Mouse (Mus musculus) brain, embryonic 14.5 days (tissue): ENCODE measurements around the gene Lrig1.

Experiments
- CTCF ChIP-seq: fragments of 200-500 bp; IDR thresholded peaks from 2 replicates; pipeline ENCODE4 v1.5.1; 2012; ENCODE audit warnings: inconsistent platforms, mild to moderate bottlenecking, moderate library complexity, borderline replicate concordance; ENCODE audit not compliant: insufficient read depth, insufficient read length; ENCODE audit errors: extremely low read depth
- POLR2A ChIP-seq: fragments of 200-500 bp; IDR thresholded peaks from 2 replicates; pipeline ENCODE4 v1.6.1; 2012; ENCODE audit warnings: mild to moderate bottlenecking, inconsistent platforms, borderline replicate concordance; ENCODE audit not compliant: poor library complexity, insufficient read depth, insufficient read length, severe bottlenecking; ENCODE audit errors: extremely low read depth

- TF ChIP-seq CTCF (no peak), POLR2A (no peak)
Observed at GRCm38 (mm10) chr6:94677448-94677847, 22.5 kb downstream of the Lrig1 start.
